Mouse (Mus musculus): ENCODE data around the gene Macrod2.

DNA sequence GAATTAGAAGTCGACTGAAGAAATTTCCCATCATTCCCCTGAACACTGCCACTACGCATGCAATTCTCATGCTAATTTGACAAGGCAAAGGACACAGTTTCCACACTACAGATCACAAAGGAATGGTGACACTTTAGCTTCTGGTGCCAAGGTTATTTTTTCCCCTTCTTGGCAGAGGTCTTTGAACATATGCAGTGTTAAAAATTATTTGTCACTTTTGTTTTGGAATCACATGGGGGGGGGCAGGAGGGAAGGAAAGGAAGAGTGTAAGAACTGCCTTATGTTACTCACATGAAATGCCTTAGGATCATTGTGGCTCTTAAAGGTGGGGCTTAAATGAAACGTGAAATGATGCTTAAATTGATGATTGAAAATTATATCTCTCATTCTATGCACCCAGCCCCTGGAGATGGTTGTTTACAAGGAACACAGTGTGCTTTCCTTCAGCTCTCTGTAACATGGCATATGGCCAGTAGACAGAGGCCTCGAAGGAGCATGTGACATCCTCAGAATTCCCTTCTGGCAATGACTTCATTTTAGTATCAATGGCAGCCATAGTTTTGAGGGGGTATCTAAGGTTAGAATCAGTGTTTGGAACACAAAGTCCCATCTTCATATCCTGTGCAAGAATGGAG is 1422.6 kb downstream of the Macrod2 start:
- TF ChIP-seq CTCF (IDR thresholded peaks at IDR 0.05) (no peak), EP300 (IDR thresholded peaks at IDR 0.05) (no peak)

Measured in lung, postnatal 0 days (tissue).